Mouse (Mus musculus) thymus, adult 18-20 months (tissue): ENCODE measurements around the gene Ncbp2.
"Not testable (repeated sequence)": the region's sequence is repeated elsewhere in the genome, so short reads cannot be mapped to it uniquely, and the experiment has no call there.

ENCODE experiments used
- DNase-seq, 2 experiments: peaks; one replicate each; pipeline ENCODE4 v3.0.0; 2022; ENCODE audit warnings: mixed read lengths in 2 of 2

The Ncbp2 gene

DNA sequence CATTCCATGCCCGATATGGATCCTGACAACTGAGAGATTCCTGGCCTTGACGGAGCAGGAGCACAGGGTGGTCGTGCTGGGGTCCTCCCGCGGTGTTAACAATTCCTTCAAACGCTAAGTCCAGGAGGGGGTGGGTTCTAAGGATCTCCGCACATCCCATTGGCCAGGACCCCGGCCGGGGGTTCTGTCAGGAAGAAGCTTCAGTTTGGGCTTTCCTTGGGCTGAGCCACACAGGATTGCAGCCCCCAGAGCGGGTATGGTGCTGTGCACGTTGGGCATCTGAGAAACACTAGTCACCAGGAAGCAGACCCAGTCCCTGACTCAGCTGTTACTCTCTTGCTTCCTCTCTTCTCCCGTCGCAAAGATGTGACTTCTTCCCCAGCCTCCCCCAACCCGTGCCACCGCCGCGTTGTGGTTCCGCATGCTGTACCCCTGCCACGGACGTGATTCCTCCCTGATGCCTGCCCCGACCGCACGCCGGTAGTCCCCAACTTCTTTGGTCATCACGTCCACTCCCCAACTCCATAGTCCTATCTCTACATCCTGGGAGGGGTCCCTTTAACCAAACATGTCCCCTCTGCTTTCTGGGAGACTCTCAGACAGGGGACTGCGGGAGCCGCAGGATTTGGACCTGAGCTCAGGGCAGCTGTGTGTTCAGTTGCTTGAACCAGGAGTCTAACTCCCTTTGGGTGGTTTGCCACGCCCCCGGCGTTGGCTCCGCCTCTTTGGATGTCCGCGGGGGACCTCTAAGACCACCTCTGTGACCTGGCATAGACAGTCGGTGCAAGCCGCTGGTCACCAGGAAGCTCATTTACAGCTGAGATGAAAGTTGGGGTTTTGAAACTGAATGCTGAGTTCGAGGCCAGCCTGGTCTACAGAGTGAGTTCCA, 13.0 kb upstream of the Ncbp2 start:
- DNase-seq, result no peak

DNA sequence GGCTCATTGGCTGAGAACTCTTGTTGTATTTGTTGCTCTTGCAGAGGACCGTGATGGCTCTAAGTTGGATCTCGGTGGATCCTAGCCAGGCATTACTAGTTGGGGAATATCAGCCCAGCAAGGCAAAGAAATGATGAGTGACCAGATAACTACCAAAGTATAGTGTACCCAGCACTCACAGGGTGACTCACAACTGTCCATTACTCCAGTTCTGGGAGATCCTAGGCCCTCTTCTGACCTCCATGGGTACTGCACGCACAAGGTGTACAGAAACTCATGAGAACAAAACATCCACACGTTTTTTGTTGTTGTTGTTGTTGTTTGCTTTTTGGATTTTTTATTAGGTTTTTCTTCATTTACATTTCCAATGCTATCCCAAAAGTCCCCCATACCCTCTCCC, 11.7 kb upstream of the Ncbp2 start:
- DNase-seq, result no peak

DNA sequence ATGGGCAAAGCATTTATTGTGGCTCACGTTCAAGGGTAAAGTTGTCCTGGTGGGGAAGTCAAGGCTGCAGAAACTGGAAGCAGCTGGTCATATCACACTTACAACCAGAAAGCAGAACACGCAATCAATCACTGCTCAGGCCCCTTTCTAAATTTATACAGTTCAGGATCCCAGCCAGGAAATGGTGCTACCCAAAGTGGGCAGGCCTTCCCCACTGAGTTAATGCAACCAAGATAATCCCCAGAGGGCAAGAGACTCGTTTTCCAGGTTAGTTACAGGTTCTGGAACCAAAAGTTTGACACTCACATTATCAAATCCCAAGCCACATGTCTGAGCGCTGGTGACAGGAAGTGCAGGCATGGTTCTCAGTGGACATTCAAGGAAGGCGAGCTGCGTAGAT, 9.5 kb upstream of the Ncbp2 start:
- no peak for DNase-seq

DNA sequence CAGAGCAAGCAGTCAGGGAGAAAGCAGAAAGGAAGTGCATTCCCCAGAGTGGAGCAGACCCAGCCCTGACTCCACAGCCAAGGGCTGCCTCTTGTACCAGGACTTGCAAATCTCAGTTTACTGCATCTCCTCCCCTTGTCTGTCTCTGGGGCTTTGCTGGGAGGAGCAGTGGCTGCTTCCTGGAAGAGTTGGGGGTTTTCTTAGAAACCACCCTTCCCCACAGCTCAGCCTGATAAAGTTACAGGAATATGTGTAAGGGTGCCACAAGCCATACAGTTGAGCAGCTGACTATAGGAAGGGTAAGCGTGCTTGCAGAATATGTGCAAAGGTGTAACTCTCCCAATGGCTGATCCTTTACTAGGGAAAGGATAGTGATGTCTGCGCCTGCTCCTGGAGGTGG, 7.7 kb upstream of the Ncbp2 start:
- DNase-seq, result no peak

DNA sequence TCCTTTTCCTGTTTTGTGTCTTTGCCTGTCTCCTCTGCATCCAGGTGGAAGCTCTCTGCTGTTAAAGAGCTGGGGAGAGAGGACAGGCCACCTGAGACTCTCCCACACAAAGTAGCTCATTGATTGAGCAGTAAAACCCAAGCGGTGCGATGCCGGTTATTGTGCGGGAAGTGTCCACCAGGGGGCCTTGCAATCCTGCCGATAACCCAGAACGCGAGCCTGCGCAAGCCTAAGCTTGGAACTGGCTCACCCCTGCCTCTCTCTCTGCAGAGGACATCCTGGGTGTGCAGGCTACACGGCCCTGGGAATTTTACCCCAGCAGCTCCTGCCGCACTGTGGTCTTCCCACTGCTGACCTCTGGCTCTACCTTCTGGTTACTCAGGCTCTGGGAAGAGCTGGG, 4.3 kb upstream of the Ncbp2 start:
- DNase-seq, result peak; percentile 45 to 53

DNA sequence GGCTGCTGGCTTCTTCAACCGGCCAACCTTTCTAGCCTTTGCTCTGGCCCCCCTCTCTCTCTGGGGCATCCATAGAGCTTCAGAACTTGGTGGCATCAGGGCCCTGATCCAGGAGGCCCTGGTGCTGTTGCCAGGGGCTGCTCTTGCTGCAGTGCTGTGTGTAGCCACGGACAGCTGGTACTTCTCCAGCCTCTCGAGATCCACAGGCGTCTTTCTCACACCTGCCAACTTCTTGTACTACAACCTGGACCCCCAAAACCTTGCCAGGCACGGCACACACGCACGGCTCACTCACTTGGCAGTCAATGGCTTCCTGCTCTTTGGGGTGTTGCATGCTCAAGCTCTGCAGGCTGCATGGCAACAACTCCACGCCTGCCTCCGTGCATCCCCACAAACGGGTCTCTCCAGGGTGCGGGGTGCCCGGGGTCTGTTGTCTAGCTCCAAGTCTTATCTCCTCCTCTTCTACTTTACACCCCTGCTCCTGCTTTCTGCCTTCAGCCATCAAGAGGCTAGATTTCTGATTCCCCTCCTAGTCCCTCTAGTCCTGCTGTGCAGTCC, 3.5 kb upstream of the Ncbp2 start:
- DNase-seq, result no peak

DNA sequence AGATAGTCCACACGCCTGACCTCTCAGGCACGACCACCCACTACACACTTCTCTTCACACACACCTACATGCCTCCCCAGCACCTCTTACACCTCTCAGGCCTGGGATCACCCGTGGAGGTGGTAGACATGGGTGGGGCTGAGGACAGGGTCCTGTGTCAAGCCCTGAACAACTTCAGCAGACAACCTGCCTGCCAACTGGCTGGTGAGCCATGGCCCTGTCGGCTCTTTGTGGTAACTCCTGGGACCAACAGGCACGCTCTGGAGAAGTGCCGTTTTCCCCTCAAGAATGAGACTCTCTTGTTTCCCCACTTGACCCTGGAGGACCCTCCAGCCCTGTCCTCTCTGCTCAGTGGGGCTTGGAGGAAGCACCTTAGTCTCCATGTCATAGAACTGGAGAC, 2.9 kb upstream of the Ncbp2 start:
- DNase-seq, result no peak

DNA sequence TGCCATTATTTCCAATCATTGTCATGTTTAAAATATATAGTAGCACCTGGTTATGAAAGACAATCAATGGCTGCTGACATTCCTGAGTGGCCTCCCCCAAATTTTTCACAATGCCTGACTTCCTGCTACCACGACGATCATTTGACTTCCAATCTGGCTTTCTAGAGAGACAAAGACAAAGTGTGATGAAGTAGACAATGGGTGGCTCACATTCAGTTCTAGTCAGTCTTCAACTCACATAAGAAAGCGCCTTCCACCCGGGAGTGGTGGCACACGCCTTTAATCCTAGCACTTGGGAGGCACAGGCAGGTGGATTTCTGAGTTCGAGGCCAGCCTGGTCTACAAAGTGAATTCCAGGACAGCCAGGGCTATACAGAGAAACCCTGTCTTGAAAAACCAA, 2.3 kb upstream of the Ncbp2 start:
- not testable (repeated sequence) for DNase-seq

DNA sequence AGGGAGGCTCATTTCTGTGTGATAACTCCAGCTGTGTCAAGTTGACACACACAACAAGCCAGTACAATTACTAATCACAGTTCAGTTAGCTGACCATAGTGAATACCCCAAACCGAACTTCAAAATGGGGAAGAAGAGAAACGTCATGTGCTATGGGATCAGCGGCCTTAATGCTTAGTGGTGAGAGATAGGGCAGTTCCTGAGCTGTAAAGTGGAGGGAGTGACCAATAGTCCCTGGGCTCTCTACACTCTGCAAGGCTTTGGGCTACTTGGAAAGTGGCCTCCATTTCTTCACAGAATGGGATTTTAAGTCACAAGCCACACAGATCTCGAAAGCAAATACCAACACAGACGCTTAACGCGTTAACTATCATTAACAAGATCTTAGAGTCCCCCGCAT, 980 bp upstream of the Ncbp2 start:
- no peak for DNase-seq

DNA sequence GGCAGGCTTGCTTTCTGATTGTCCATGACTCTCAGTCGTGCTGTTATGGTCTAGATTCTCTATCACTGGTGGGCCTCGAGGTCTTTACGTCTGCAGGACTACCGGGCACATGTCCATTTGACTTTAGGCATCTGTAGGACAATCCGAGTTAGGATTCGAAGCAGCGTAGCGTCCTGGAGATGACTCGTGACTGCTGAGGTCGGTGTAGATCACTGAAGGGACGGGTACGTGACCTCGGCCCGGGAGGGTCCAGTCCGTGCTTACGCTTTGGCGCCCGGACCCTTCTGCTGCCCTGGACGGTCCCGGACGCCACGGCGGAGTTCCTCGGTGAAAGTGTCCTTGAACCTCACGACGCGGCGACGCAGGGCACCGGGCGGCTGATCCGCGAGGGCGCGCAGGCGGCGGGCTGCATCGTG, 404 bp upstream of the Ncbp2 start:
- DNase-seq, result no peak

GRCm38 (mm10) chr16:31963224-31963623, 14.9 kb downstream of the Ncbp2 start:
- DNase-seq, result no peak

DNA sequence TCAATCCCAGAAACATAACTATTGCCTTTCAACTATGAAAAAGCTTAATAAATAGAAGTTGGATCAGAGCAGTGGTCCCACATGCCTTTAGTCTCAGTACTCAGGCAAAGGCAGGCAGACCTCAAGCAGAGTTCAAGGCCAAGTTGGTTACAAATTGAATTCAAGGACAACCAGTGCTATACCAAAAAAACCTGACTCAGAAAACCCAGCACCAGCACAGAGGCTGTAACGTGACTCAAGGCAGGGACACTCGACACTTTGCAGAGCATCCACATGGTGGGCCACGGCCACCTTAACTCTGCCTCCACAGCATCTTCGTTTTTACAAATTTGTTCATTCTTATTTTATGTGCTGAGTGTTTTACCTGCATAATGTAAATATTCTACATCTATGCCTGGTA, 26.9 kb downstream of the Ncbp2 start:
- DNase-seq, result no peak

GRCm38 (mm10) chr16:31979501-31979900, 31.2 kb downstream of the Ncbp2 start:
- DNase-seq, result no peak

GRCm38 (mm10) chr16:31980946-31981345, 32.6 kb downstream of the Ncbp2 start:
- no peak for DNase-seq

GRCm38 (mm10) chr16:31992039-31992438, 43.7 kb downstream of the Ncbp2 start:
- DNase-seq, result no peak

DNA sequence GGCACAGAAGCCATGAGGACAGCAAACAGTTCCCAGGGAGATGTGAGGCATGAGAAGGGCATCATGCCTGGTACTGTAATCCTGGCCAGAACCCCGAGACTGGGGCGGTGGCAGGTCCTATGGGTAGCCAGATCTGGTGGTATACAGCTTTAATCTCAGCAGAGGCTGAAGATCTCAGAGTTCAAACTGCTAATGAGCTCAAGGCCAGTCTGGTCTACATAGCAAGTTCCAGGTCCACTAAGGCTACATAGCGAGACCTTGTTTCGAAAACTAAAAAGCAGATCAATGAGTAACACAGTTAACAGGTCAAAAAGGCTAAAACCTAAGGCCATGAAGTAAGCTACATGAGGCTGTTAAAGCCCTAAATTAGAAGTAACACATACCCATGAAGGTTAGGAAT, 44.9 kb downstream of the Ncbp2 start:
- no peak for DNase-seq

- no peak for DNase-seq
These were observed 45.6 kb downstream of the Ncbp2 start for GRCm38 (mm10) chr16:31993946-31994345.

GRCm38 (mm10) chr16:31996371-31996770, 48.1 kb downstream of the Ncbp2 start:
- no peak for DNase-seq

DNA sequence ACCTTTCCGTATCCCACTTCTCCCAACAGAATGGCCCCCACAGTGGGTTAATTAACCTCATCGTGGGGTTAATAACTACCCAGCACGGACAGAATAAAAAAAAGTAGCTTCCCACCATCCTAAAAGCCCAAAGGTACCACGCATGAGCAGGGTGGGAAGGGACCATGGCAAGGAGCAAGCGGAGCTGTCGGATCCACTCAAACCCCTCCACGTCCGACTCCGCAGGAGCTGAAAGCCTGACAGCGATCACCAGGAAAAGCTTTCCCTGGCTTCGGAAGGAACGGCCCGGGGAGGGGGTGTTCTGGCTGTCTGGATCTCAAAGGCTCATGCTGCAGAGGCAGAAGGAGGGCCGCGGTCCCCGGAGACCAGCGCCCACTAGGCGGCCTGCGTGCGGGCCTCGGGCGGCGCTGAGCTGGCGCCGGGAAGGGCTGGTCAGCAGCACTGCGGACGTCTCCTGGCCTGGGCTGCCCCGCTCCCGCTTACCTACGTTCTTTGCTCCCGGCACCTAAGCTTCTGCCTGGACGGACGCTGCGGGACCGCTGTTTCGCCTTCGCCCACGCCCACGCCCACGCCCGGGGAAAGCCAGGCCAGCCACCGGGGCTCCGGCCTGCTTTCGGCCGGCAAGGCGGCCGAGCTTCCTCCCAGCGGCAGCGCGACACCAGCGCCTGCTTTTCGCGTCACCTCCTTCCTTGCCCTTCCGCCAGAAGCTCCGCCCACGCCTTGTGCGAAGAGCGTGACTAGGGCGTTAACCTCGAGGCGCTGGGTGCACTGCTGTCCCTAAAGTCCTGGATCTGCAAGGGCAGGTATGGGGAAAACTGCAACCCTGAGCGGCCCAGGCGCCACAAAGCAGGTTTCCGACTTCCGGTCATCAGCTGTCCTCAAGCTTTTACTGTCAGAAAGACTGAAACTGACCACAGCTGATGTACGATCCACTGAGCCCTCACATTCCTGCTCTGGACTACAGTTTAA, 54.5 kb downstream of the Ncbp2 start, which contains the start of gene Senp5:
Gene Senp5, minus strand, starts transcription at position 779 of the 969 bp plus-strand sequence.
- DNase-seq, result peak; percentile 79 to 85

DNA sequence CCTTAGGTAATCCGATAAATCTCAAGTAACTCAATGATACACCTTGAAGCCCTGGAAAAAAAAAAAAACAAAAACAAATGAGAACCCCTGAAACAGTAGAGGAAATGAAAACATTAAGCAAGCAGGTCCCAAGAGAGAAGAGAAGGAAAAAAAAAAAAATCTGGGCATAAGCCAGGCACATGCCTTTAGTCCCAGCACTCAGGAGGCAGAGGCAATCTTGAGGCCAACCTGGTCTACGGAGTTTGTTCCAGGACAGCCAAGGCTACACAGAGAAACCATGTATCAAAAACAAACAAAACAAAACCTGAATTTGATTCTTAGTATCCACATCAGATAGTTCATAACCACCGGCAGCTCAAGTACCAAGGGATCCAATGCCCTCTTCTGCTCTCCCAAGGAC, 56.4 kb downstream of the Ncbp2 start:
- no peak for DNase-seq

- no peak for DNase-seq
These were observed 60.4 kb downstream of the Ncbp2 start for GRCm38 (mm10) chr16:32008529-32009293.

- no peak for DNase-seq
These were observed 61.6 kb downstream of the Ncbp2 start for GRCm38 (mm10) chr16:32009913-32010312.

DNA sequence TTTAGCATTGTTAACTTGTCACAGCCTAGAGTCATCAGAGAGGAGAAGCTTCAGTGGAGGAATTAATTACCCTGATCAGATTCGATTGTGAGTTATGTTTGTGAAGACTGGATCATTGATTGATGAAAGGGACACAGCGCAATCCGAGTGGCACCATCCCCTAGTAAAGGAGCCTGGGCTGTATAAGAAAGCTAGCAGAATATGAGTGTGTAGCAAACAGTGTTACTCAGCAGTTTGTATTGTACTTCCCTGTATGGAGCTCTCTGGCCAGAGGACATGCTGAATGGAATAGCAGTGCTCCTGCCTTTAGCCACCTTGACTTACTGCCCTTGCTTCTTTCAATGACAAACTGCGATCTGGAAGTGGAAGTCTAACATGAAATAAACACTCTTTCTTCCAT, 62.0 kb downstream of the Ncbp2 start:
- no peak for DNase-seq
